Mouse (Mus musculus): ENCODE measurements around the gene Prss44. TPM values are rescaled to one million over a fixed set of nuclear protein-coding genes. Genes with fewer than 3 reads are reported as not detected.

The Prss44 gene
- polyA plus RNA-seq, 1 experiment from 2014 or later, result not detected

DNA sequence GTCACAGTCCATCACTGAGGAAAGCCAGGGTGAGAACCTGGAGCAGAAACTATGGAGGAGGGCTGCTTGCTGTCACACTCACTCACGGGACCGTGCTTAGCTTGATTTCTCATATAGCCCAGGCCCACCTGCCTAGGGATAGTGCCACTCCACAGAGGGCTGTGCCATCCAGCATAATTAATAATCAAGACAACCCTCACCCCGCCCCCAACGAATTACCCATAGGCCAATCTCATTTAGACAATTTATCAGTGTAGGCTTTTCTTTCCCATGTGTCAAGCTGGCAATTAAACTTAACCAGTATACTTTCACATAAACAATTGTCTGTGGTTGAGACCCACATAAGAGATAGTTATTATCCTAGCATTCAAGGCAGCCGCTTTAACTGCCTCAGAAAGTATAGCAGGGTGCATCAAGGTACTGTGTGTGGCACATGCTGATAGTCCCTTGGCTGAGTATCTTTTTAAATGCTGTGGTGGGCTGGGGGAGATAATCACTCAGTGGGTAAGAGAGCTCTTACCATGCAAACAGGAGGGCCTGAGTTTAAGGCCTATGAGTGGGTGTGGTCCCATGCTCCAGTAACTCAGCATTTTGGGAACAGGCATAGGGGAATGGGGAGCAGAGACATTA, 45.3 kb downstream of the Prss44 start:
- no peak overlapping the region for H3K4me3 ChIP-seq (ENCODE audit: low read depth, low read length)

DNA sequence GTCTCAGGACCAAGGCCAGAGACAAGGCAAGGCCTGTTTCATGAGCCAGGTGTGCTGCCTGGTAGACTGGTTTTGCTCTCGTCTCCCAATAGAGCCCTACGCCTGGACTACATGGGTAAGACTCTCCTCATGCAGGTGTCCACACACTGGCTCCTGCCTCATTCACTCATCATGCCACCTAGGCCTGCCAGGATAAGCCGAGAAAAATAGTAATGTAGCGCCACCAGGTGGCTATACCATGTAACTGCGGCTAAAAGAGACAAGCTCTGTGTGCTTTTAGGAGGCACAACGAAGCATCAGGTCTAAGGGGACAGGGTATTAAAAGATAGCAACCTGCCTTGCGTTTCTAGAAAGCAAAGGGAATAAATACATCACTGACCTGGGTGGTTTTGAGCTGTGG, 57.2 kb downstream of the Prss44 start:
- DNase-seq (ENCODE audit: low spot score) (no peak), ATAC-seq (ENCODE audit: low read depth) (no peak)
- no peak overlapping the region for H3K4me2 ChIP-seq (ENCODE audit: low read depth, low read length)
- no peak overlapping the region for H3K9ac ChIP-seq (ENCODE audit: low read depth, low read length)
- 20% methylated on average over 7 of the region's 7 CpGs for WGBS
- H3K9me3 ChIP-seq (ENCODE audit: control insufficient read depth, low read length), result no peaks in the 10 kb centered on the region
- no peak overlapping the region for H3K4me3 ChIP-seq (ENCODE audit: low read depth, low read length)
- H3K27ac ChIP-seq (replicated peaks; ENCODE audit: low read depth, low read length), result no peak overlapping the region
- peaks cover 19% of the 10 kb centered on the region for H3K4me1 ChIP-seq (ENCODE audit: control insufficient read depth, insufficient read depth, low read length)
- no peaks in the 10 kb centered on the region for H3K36me3 ChIP-seq (ENCODE audit: control insufficient read depth, insufficient read depth, low read length)
- peaks cover 20% of the 10 kb centered on the region for H3K27me3 ChIP-seq (replicated peaks; ENCODE audit: control insufficient read depth, insufficient read depth, low read length)

More for the DNA sequence above, 45.3 kb downstream of the Prss44 start:
- H3K27me3 ChIP-seq (replicated peaks; ENCODE audit: control insufficient read depth, insufficient read depth, low read length), result peaks cover 12% of the 10 kb centered on the region
- H3K4me1 ChIP-seq (ENCODE audit: control insufficient read depth, insufficient read depth, low read length), result peaks cover 4% of the 10 kb centered on the region; the same call in 1 of the 2 replicates
- no peak overlapping the region for H3K9ac ChIP-seq (ENCODE audit: low read depth, low read length)
- H3K27ac ChIP-seq (replicated peaks; ENCODE audit: low read depth, low read length), result no peak overlapping the region
- H3K4me2 ChIP-seq (ENCODE audit: low read depth, low read length), result no peak overlapping the region
- H3K9me3 ChIP-seq (ENCODE audit: control insufficient read depth, low read length), result no peaks in the 10 kb centered on the region
- WGBS, result 81% methylated on average over 5 of the region's 5 CpGs
- H3K36me3 ChIP-seq (ENCODE audit: control insufficient read depth, insufficient read depth, low read length), result no peaks in the 10 kb centered on the region
- ATAC-seq (ENCODE audit: low read depth) (no peak), DNase-seq (ENCODE audit: low spot score) (no peak)

Other genes starting within 250 kb of the Prss44 start
- 21.2 and 30.4 TPM in 2 replicates for gene Nradd, start 189.5 kb upstream of the Prss44 start, polyA plus RNA-seq (2014; fragmentation: Nextera tagmentation; extraction: Ambion mirVana)
- gene Nbeal2, start 159.8 kb upstream of the Prss44 start, polyA plus RNA-seq (2014; fragmentation: Nextera tagmentation; extraction: Ambion mirVana), result 2.0 and 3.6 TPM in 2 replicates
- gene Ccdc12, start 157.5 kb upstream of the Prss44 start, polyA plus RNA-seq (2014; fragmentation: Nextera tagmentation; extraction: Ambion mirVana), result 104 and 107 TPM in 2 replicates
- gene Myl3, start 72.1 kb upstream of the Prss44 start, polyA plus RNA-seq (2014; fragmentation: Nextera tagmentation; extraction: Ambion mirVana), result 39.1 and 53.6 TPM in 2 replicates
- gene Pth1r, start 66.8 kb upstream of the Prss44 start, polyA plus RNA-seq (2014; fragmentation: Nextera tagmentation; extraction: Ambion mirVana), result 97.5 and 98.0 TPM in 2 replicates
- gene Prss42, start 15.8 kb upstream of the Prss44 start, polyA plus RNA-seq (2014; fragmentation: Nextera tagmentation; extraction: Ambion mirVana), result not detected in 2 replicates
- not detected in 2 replicates for gene Prss43, start 12.7 kb downstream of the Prss44 start, polyA plus RNA-seq (2014; fragmentation: Nextera tagmentation; extraction: Ambion mirVana)
- gene Prss45, start 20.6 kb downstream of the Prss44 start, polyA plus RNA-seq (2014; fragmentation: Nextera tagmentation; extraction: Ambion mirVana), result 0.17 TPM in 1 of 2 replicates, not detected in the other
- gene Prss46, start 30.5 kb downstream of the Prss44 start, polyA plus RNA-seq (2014; fragmentation: Nextera tagmentation; extraction: Ambion mirVana), result 0.32 TPM in 1 of 2 replicates, not detected in the other
- 0.31 TPM in 1 of 2 replicates, not detected in the other for gene Prss50, start 44.0 kb downstream of the Prss44 start, polyA plus RNA-seq (2014; fragmentation: Nextera tagmentation; extraction: Ambion mirVana)
- 3.0 and 3.4 TPM in 2 replicates for gene Als2cl, start 65.9 kb downstream of the Prss44 start, polyA plus RNA-seq (2014; fragmentation: Nextera tagmentation; extraction: Ambion mirVana)
- gene Tmie, start 66.1 kb downstream of the Prss44 start, polyA plus RNA-seq (2014; fragmentation: Nextera tagmentation; extraction: Ambion mirVana), result 0.85 and 1.3 TPM in 2 replicates
- not detected in 2 replicates for gene Fam240a, start 102.9 kb downstream of the Prss44 start, polyA plus RNA-seq (2014; fragmentation: Nextera tagmentation; extraction: Ambion mirVana)
- 0.62 and 0.63 TPM in 2 replicates for gene Tdgf1, start 132.2 kb downstream of the Prss44 start, polyA plus RNA-seq (2014; fragmentation: Nextera tagmentation; extraction: Ambion mirVana)
- gene Lrrc2, start 137.6 kb downstream of the Prss44 start, polyA plus RNA-seq (2014; fragmentation: Nextera tagmentation; extraction: Ambion mirVana), result 0.21 and 0.28 TPM in 2 replicates
- 0.21 and 0.35 TPM in 2 replicates for gene Rtp3, start 176.6 kb downstream of the Prss44 start, polyA plus RNA-seq (2014; fragmentation: Nextera tagmentation; extraction: Ambion mirVana)
- 3.0 and 4.2 TPM in 2 replicates for gene Ltf, start 205.3 kb downstream of the Prss44 start, polyA plus RNA-seq (2014; fragmentation: Nextera tagmentation; extraction: Ambion mirVana)
- gene Ccrl2, start 243.5 kb downstream of the Prss44 start, polyA plus RNA-seq (2014; fragmentation: Nextera tagmentation; extraction: Ambion mirVana), result 0.35 and 0.97 TPM in 2 replicates